Mouse (Mus musculus) layer of hippocampus, adult 8-10 months (tissue): ENCODE results near the gene Hoxa4. TPM values are rescaled to one million over a fixed set of nuclear protein-coding genes. Genes with fewer than 3 reads are reported as not detected.

Source experiments
- DNase-seq, 2 experiments: peaks; one replicate each; pipeline ENCODE4 v3.0.0; 2022; ENCODE audit warnings: low spot score in 2 of 2
- total RNA-seq, 4 experiments: library from RNA; stranded (reverse); gene quantifications; 2 replicates each; pipeline ENCODE4 v1.2.4; 2022

Gene Hoxa4
- total RNA-seq, 4 experiments from 2014 or later, result not detected

DNA sequence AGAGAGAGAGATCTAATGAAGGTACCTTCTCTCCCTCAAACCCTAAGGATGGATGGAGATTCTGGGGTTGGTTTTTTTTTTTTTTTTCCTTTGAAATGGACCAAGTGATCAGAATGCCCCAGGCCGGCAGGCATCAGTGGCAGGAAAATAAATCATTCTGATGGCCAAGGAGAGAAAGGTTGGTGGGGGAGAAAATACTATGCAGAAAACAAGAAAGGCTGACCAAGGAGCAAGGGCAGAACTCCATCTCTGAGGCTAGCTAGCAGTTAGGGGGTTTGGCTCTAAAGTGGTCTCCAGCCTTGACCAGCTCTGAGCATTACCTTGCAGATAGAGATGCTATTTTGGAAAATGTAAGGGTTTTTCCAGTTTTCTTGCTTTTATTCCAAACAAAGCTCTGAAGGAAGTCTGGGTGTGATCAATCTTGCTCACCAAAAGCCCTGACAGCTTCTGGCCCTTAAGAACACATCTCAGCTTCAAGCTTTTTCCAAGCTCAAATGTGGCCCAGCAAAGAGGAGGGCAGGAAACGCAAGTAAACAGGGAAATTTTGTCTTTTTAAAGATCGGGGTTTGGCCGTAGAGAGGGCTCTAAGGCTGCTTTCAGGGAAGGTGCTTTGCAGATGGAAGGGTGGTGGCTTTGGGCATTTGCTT lies 25.0 kb downstream of the Hoxa4 start:
- DNase-seq, result no peak

GRCm38 (mm10) chr6:52165441-52166370 lies 25.8 kb downstream of the Hoxa4 start:
- no peak for DNase-seq

DNA sequence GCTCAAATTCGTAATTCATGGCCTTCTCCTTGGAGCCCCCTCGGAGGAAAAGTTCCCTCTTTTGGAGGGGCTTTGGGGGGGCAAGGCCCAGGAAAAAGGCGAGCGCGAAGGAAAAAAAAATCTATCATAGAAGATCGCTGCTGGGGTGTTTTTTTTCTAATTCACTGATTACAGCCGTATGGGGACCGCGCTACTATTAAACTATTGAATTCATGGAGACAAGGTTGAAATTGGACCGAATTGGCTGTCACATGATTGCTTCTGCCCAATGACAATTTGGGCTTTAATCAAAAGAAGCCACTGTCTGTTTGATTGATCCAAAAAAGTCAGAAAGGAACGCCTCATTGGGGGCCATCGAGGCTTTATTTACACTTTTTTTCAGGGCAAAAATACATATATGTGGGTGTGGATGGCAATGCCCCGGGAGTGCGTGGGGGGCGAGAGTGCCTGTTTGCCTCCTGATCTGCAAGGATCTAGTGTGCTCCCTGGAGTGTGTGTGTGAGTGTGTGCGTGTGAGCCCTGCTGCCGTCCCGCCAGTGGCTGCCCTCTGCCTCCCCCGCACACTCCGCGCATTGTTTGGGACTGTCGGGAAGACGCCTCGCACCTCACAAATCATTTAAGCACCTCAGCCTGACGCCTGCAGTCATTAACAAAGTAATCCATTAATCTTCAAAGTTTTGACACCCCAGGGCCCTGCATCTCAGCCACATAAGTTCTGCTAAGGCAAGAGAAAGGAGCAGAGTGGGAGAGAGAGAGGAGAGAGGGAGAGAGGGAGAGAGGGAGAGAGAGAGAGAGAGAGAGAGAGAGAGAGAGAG lies 26.7 kb downstream of the Hoxa4 start, which contains the start of gene Hoxa2:
Gene Hoxa2, minus strand, starts transcription at position 206 of the 815 bp plus-strand sequence.
- DNase-seq, result no peak

DNA sequence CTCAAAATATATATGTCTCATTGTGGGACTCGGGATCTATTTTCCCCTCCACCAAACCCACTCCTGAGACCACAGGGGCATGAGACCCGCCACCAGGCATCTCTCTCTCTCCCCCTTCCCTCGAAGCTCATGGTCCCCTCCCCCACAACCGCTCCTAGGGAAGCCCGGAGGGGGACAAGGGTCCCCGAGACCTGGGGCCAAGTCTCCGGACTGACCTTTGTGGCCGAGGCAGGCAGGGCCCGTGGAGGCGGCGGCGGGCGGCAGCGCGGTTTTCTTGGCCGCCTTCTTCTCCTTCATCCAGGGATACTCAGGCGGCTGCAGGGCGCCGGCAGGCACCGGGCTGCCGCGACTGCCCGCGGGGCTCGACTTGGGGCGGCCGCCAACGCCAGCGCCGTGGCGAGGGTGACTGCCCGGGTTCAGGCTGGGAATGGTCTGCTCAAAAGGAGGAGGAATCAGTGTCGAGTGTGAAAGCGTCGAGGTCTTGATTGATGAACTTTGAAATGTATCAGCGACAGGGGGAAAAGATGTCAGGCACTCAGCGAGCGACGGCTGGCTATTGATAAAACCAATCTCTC lies 27.4 kb downstream of the Hoxa4 start:
- DNase-seq, result no peak

- no peak for DNase-seq
Measured at GRCm38 (mm10) chr6:52163366-52164031, 28.1 kb downstream of the Hoxa4 start.

DNA sequence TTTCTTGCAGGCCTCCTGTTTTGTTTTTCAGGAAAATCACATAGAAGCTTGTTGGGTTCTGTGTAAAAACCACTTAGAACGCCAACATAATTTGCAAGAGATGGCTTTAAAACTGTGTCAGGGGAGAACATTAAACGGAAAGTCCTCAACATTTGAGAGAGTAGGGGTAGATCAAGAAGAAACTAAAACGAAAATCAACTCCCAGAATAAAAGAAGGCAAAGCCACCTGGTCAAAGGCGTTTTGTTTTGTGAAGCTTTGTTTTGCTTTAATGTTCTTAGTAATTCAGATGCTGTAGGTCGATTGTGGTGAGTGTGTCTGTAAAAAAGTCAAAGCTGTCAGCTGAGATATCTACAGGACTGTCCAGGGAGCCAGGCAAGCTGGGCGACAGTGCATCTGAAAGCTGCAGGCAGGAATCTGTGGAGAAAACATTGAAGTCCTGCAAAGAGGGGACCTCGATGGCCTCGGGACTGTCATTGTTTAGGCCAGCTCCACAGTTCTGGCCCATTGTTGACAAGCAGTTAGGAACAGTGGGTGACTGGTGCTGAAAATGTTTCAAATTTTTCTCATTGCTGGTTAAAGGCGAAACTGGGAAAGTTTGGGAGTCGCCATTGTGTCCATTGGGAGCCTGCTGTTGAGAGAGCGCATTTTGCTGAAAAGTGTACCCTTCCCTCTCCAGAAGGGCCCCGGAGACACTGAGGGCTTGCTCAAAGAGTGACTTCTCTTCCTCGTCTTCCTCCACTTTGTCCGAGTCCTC lies 28.8 kb downstream of the Hoxa4 start:
- DNase-seq, result no peak

GRCm38 (mm10) chr6:52162093-52162380 lies 29.5 kb downstream of the Hoxa4 start:
- DNase-seq, result no peak

DNA sequence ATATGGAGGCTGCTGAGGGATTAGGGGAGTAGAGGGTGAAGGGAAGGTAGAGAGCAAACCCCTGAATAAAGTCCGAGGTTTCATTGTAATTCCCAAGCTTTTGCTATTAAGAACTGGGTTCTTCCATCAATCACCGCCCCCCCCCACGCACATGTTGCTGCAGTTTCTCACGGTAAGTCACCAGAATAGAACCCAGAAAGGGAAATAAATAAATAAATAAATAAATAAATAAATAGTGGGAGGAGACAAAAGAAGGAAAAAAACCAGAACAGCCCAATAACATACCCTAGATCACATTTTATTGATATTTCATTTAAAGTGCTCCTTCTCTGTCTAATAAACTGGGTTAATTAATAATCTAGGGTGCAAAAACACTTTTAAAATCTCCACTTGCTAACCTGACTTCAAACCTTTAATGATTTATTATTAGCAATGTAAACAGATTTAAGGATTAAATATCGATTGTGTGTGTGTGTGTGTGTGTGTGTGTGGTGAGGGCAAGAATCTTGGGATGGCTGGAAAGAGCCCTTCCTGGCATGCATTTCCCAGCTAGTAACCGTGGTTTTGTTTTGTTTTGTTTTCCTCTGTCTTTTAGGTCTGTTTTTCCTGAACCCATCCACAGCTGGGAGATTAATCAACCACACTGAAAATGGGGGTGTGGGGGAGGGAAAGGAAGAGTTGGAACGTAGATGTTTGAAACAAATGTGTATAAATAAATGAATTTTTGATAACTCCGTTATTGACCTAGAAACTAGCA lies 30.0 kb downstream of the Hoxa4 start:
- DNase-seq, result no peak

- DNase-seq, result no peak
Measured at GRCm38 (mm10) chr6:52160511-52161335, 30.8 kb downstream of the Hoxa4 start.

DNA sequence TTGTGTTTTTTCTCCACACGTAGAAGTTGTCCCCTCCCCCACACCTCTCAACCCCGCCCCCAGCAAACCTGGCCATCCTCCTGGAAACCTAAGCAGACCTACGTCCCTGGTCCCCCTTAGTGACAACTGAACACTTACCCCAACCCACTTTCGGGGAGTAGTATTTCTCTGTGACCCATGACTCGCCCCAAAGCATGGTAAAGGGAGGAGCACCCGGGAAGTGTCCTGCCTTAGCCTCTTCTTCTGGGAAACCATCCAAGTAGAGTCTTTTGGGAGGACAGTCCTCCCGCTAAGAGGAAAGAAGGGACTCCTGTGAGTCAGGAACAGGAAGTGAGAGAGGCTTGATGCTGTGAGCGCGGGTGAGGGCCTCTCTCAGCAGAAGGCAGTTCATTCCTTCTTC lies 31.6 kb downstream of the Hoxa4 start:
- DNase-seq, result no peak

DNA sequence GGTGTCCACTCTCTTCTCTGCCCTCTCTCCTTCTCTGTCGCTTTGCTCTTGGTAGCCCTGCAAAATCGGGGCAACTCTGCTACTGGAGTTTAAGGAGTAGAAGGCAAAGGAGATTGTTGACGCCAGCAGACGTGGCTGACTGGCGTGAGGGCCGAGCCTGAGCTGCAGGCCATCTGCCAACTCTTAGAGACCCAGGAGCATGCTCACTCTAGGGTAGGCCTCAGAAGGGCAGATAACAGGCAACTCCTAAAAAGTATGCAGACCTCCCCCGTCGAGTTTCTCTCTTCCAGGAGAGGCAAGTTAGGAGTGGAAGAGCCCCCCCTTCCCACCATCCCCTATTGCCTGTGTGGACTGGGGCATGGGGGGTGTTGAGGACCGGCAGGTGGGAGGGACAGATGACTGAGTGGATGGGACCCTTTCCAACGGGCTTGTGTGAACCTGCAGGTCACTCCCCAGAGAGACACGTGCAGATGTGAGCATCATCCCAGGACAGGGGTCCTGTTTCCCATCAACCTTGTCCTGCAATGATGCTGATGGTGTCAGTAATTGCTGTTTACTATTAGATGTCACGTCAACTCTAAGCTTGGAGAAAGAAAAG lies 32.3 kb downstream of the Hoxa4 start:
- DNase-seq, result no peak

GRCm38 (mm10) chr6:52158276-52159051 lies 33.1 kb downstream of the Hoxa4 start, which contains the start of gene Hoxa1:
Gene Hoxa1, minus strand, starts transcription at chr6:52158317.
- no peak for DNase-seq

DNA sequence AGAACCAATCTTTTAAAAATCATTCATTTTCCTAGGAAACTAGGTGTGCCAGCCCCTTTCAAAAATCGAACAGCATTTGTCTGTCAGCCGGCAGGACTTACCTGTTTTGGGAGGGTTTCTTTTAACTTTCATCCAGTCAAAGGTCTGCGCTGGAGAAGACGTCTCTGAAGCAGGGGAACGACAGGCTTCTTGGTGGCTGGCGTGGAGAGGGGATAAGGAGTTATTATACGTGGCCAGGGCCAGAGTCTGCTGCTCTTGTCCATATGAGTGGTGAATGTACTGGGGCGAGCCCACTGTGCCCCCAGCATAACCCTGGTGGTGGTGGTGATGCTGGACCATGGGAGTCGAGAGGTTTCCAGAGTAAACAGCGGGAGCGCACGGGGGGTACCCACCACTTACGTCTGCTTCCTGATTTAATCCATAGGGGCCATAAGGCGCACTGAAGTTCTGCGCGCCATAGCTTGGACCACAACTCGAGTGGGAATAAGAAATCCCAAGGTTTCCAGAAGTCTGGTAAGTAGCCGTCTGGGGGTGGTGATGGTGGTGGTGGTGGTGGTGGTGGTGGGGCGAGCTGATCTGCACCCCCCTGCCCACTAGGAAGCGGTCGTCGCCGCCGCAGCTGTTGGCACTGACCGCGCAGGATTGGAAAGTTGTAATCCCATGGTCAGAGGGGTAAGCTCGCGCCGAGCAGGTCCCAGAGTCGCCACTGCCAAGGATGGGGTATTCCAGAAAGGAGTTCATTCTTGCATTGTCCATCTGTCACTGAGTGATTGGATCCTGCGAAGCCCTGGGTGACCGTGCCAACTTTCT lies 33.9 kb downstream of the Hoxa4 start:
- DNase-seq, result no peak

GRCm38 (mm10) chr6:52156551-52157200 lies 34.9 kb downstream of the Hoxa4 start:
- DNase-seq, result no peak

DNA sequence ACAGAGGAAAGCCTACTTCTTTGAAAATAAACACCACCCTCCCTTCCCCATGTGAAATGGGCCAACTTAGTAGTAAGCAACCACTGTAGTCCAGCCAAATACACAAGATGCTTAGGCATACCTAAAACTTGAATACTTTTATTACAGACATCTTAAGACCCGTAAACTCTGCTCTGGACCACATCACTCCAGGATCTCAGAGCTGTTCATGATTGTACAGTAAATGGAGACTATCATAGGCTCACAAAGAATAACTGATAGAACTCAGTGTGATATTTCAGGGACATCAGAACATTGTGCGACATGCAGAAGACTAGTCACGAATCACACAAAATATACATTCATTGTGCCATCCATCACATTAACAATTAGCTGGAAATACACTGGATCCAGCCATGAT lies 36.1 kb downstream of the Hoxa4 start:
- no peak for DNase-seq

DNA sequence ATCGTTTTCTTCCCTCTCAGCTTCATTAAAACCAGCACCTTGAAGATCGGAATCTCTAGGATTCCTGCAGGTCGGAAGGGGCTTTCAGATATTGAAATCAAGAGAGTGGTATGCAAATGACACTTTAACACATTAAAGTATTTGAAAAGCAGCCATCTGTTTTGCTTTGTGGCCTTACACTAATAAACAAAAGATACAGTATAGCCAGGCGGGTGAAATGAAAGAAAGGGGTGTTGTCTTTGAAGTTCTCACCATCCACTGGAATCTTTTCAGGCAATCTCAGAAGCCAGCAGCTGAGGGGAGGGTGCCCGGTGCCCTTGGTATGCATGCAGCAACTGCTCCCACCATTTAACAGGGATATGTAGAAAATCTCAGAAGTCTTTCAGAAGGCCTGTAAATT lies 37.5 kb downstream of the Hoxa4 start:
- no peak for DNase-seq
